Mouse (Mus musculus): ENCODE measurements at regions not wholly inside any gene's neighbourhood (a gene's known extent, or its start where the extent isn't known, plus 50 kb on each side); places are given as distances from the start of the nearest gene placed in this dataset.

- H3K4me1 ChIP-seq (ENCODE audit: control insufficient read depth in 1 of 2, insufficient read depth in 2 of 2, low read length in 2 of 2), result no peaks in the 10 kb centered on the region
Measured at GRCm38 (mm10) chr2:171867550-171867949, 175.7 kb downstream of the Cbln4 start.

GRCm38 (mm10) chr2:171864376-171864965, 178.8 kb downstream of the Cbln4 start:
- no peak overlapping the region for H3K27ac ChIP-seq (ENCODE audit: control insufficient read depth, low read depth, low read length)
- no peak overlapping the region for H3K9ac ChIP-seq (ENCODE audit: control insufficient read depth, low read depth, low read length, poor library complexity, severe bottlenecking)
- no peak overlapping the region for H3K4me3 ChIP-seq (ENCODE audit: control insufficient read depth in 1 of 2, insufficient read depth in 1 of 2, low read depth in 2 of 2, low read length in 2 of 2)
- H3K9me3 ChIP-seq (replicated peaks; ENCODE audit: insufficient read depth, low read length), result no peaks in the 10 kb centered on the region
- TF ChIP-seq NELFE (IDR thresholded peaks at IDR 0.05; ENCODE audit: low read depth, low read length) (no peak), MAX (IDR thresholded peaks at IDR 0.05; ENCODE audit: low read length) (no peak), POLR2AphosphoS5 (IDR thresholded peaks at IDR 0.05; ENCODE audit: borderline replicate concordance, low read depth, low read length) (no peak), ZKSCAN1 (IDR thresholded peaks at IDR 0.05; ENCODE audit: low read depth, low read length) (no peak), MXI1 (IDR thresholded peaks at IDR 0.05; ENCODE audit: low read depth, low read length) (no peak), TCF12 (IDR thresholded peaks at IDR 0.05; ENCODE audit: low read depth, low read length) (no peak), UBTF (IDR thresholded peaks at IDR 0.05; ENCODE audit: borderline replicate concordance, insufficient read depth, low read depth, low read length) (no peak)
- DNase-seq (ENCODE audit: low read depth, low spot score), result no peak
- no peaks in the 10 kb centered on the region for H3K36me3 ChIP-seq (ENCODE audit: control insufficient read depth in 1 of 2, insufficient read depth in 2 of 2, low read length in 2 of 2)
- no peaks in the 10 kb centered on the region for H3K79me2 ChIP-seq (ENCODE audit: control insufficient read depth, insufficient read depth, low read length, poor library complexity)
- no peaks in the 10 kb centered on the region for H3K27me3 ChIP-seq (ENCODE audit: control insufficient read depth in 1 of 2, insufficient read depth in 2 of 2, low read length in 2 of 2)
- H3K4me1 ChIP-seq (ENCODE audit: control insufficient read depth in 1 of 2, insufficient read depth in 2 of 2, low read length in 2 of 2), result no peaks in the 10 kb centered on the region

More at GRCm38 (mm10) chr2:171867550-171867949, 175.7 kb downstream of the Cbln4 start:
- H3K9ac ChIP-seq (ENCODE audit: control insufficient read depth, low read depth, low read length, poor library complexity, severe bottlenecking), result no peak overlapping the region
- H3K27ac ChIP-seq (ENCODE audit: control insufficient read depth, low read depth, low read length), result no peak overlapping the region
- DNase-seq (ENCODE audit: low read depth, low spot score), result no peak
- TF ChIP-seq ZC3H11A (IDR thresholded peaks at IDR 0.05; ENCODE audit: low read depth, low read length), result no peak
- no peak for TF ChIP-seq POLR2A (IDR thresholded peaks at IDR 0.05; ENCODE audit: control insufficient read depth in 1 of 2, insufficient read depth in 1 of 2, low read depth in 1 of 2, low read length in 2 of 2, poor library complexity in 1 of 2)
- TF ChIP-seq CTCF (IDR thresholded peaks at IDR 0.05 in 2 of 3, conservative IDR thresholded peaks at IDR 0.05 in 1 of 3; ENCODE audit: control insufficient read depth in 1 of 3, insufficient read depth in 1 of 3, low read depth in 2 of 3, low read length in 3 of 3, poor library complexity in 1 of 3, severe bottlenecking in 1 of 3), result no peak
- TF ChIP-seq SIN3A (IDR thresholded peaks at IDR 0.05; ENCODE audit: low read length), result no peak
- TF ChIP-seq ETS1 (IDR thresholded peaks at IDR 0.05; ENCODE audit: low read depth, low read length), result no peak
- TF ChIP-seq ZKSCAN1 (IDR thresholded peaks at IDR 0.05; ENCODE audit: low read depth, low read length), result no peak
- TF ChIP-seq CHD1 (IDR thresholded peaks at IDR 0.05; ENCODE audit: low read depth, low read length), result no peak
- no peak for TF ChIP-seq USF1 (IDR thresholded peaks at IDR 0.05; ENCODE audit: low read depth, low read length)
- no peak for TF ChIP-seq RCOR1 (IDR thresholded peaks at IDR 0.05; ENCODE audit: low read depth, low read length)
- no peak for TF ChIP-seq MXI1 (IDR thresholded peaks at IDR 0.05; ENCODE audit: low read depth, low read length)
- TF ChIP-seq ZMIZ1 (IDR thresholded peaks at IDR 0.05; ENCODE audit: low read depth, low read length), result no peak
- no peak for TF ChIP-seq MAX (IDR thresholded peaks at IDR 0.05; ENCODE audit: low read length)
- no peak for TF ChIP-seq TCF12 (IDR thresholded peaks at IDR 0.05; ENCODE audit: low read depth, low read length)
- no peak for TF ChIP-seq MYB (IDR thresholded peaks at IDR 0.05; ENCODE audit: low read depth, low read length)
- TF ChIP-seq POLR2AphosphoS2 (IDR thresholded peaks at IDR 0.05; ENCODE audit: low read length), result no peak
- no peak for TF ChIP-seq MAFK (IDR thresholded peaks at IDR 0.05; ENCODE audit: borderline replicate concordance, low read depth, low read length)
- no peak for TF ChIP-seq MYC (IDR thresholded peaks at IDR 0.05; ENCODE audit: low read depth, low read length)
- no peak for TF ChIP-seq EP300 (IDR thresholded peaks at IDR 0.05; ENCODE audit: low read depth in 1 of 2, low read length in 2 of 2)
- TF ChIP-seq JUND (IDR thresholded peaks at IDR 0.05; ENCODE audit: low read depth, low read length), result no peak
- TF ChIP-seq NELFE (IDR thresholded peaks at IDR 0.05; ENCODE audit: low read depth, low read length), result no peak
- no peaks in the 10 kb centered on the region for H3K36me3 ChIP-seq (ENCODE audit: control insufficient read depth in 1 of 2, insufficient read depth in 2 of 2, low read length in 2 of 2)
- H3K79me2 ChIP-seq (ENCODE audit: control insufficient read depth, insufficient read depth, low read length, poor library complexity), result no peaks in the 10 kb centered on the region
- no peak overlapping the region for H3K4me3 ChIP-seq (ENCODE audit: control insufficient read depth in 1 of 2, insufficient read depth in 1 of 2, low read depth in 2 of 2, low read length in 2 of 2)
- no peaks in the 10 kb centered on the region for H3K9me3 ChIP-seq (replicated peaks; ENCODE audit: insufficient read depth, low read length)
- no peaks in the 10 kb centered on the region for H3K27me3 ChIP-seq (ENCODE audit: control insufficient read depth in 1 of 2, insufficient read depth in 2 of 2, low read length in 2 of 2)

All from MEL (cell line).